Mouse (Mus musculus): Measurements from ENCODE around the gene Cnppd1. TPM values are rescaled to one million over a fixed set of nuclear protein-coding genes. Genes with fewer than 3 reads are reported as not detected.

The Cnppd1 gene
- 31.5 and 32.4 TPM in 2 replicates for polyA plus RNA-seq (2014; fragmentation: Nextera tagmentation; extraction: Ambion mirVana)

GRCm38 (mm10) chr1:75142301-75143261 is at the start of gene Cnppd1, which contains the start of gene Retreg2:
Gene Cnppd1 (minus strand): TSS chr1:75142711.
Gene Retreg2 (plus strand): TSS chr1:75142778.
- Histone ChIP-seq H3K4me3 (ENCODE audit: low read depth, low read length) (peak within 1 kb of the TSS; percentile 83), H3K27me3 (ENCODE audit: insufficient read depth, low read length) (no peaks in the 10 kb centered on the region), H3K27ac (ENCODE audit: low read depth) (peak within 1 kb of the TSS; percentile 96), H3K4me2 (peak within 1 kb of the TSS; percentile 93), H3K36me3 (ENCODE audit: insufficient read depth) (peaks cover 61% of the 10 kb centered on the region), H3K9ac (peak within 1 kb of the TSS; percentile 85), H3K9me3 (ENCODE audit: low read depth, low read length) (no peaks in the 10 kb centered on the region), H3K4me1 (ENCODE audit: insufficient read depth) (no peaks in the 10 kb centered on the region)
- ATAC-seq (ENCODE audit: insufficient read depth) (peak; percentile 86), DNase-seq (peak; percentile 98)
- TF ChIP-seq CTCF (IDR thresholded peaks at IDR 0.05; ENCODE audit: low read depth), result peak; percentile 65
- WGBS, result under 1% methylated on average over 91 of the region's 91 CpGs

- ATAC-seq (ENCODE audit: insufficient read depth) (peak; percentile 99), DNase-seq (peak; percentile 98)
- Histone ChIP-seq H3K36me3 (ENCODE audit: insufficient read depth) (peaks cover 27% of the 10 kb centered on the region), H3K4me1 (ENCODE audit: insufficient read depth) (peaks cover 16% of the 10 kb centered on the region), H3K27me3 (ENCODE audit: insufficient read depth, low read length) (no peaks in the 10 kb centered on the region), H3K4me3 (ENCODE audit: low read depth, low read length) (peak within 1 kb of the TSS; percentile 67), H3K4me2 (peak within 1 kb of the TSS; percentile 92), H3K9me3 (ENCODE audit: low read depth, low read length) (no peaks in the 10 kb centered on the region), H3K9ac (peak within 1 kb of the TSS; percentile 85), H3K27ac (ENCODE audit: low read depth) (peak within 1 kb of the TSS; percentile 96)
- under 1% methylated on average over 55 of the region's 56 CpGs for WGBS
- no peak for TF ChIP-seq CTCF (IDR thresholded peaks at IDR 0.05; ENCODE audit: low read depth)
Measured at GRCm38 (mm10) chr1:75191622-75192402, 49.3 kb upstream of the Cnppd1 start, which contains the start of the genes Ankzf1 and Atg9a. Gene Ankzf1 (plus strand): TSS chr1:75192151. Gene Atg9a (minus strand): TSS chr1:75192196.

GRCm38 (mm10) chr1:75191258-75191621 is 48.7 kb upstream of the Cnppd1 start:
- no peak for TF ChIP-seq CTCF (IDR thresholded peaks at IDR 0.05; ENCODE audit: low read depth)
- WGBS, result 39% methylated on average over 5 of the region's 5 CpGs
- ATAC-seq (ENCODE audit: insufficient read depth), result no peak; the same call in 1 of the 2 replicates

GRCm38 (mm10) chr1:75190577-75190976 is 48.1 kb upstream of the Cnppd1 start:
- Histone ChIP-seq H3K27ac (ENCODE audit: low read depth) (no peak overlapping the region), H3K4me3 (ENCODE audit: low read depth, low read length) (peak overlapping the region; percentile 67; the same call in 1 of the 2 replicates), H3K4me2 (peak overlapping the region; percentile 88), H3K9ac (peak overlapping the region; percentile 79), H3K36me3 (ENCODE audit: insufficient read depth) (peaks cover 27% of the 10 kb centered on the region), H3K27me3 (ENCODE audit: insufficient read depth, low read length) (no peaks in the 10 kb centered on the region), H3K4me1 (ENCODE audit: insufficient read depth) (peaks cover 16% of the 10 kb centered on the region), H3K9me3 (ENCODE audit: low read depth, low read length) (no peaks in the 10 kb centered on the region)
- DNase-seq (no peak), ATAC-seq (ENCODE audit: insufficient read depth) (no peak)
- 49% methylated on average over 2 of the region's 2 CpGs for WGBS
- no peak for TF ChIP-seq CTCF (IDR thresholded peaks at IDR 0.05; ENCODE audit: low read depth)

More at GRCm38 (mm10) chr1:75191258-75191621, 48.7 kb upstream of the Cnppd1 start:
- Histone ChIP-seq H3K4me3 (ENCODE audit: low read depth, low read length) (peak overlapping the region; percentile 67), H3K27me3 (ENCODE audit: insufficient read depth, low read length) (no peaks in the 10 kb centered on the region), H3K9ac (peak overlapping the region; percentile 79), H3K4me1 (ENCODE audit: insufficient read depth) (peaks cover 16% of the 10 kb centered on the region), H3K36me3 (ENCODE audit: insufficient read depth) (peaks cover 27% of the 10 kb centered on the region), H3K9me3 (ENCODE audit: low read depth, low read length) (no peaks in the 10 kb centered on the region), H3K27ac (ENCODE audit: low read depth) (peak overlapping the region; percentile 70; the same call in 1 of the 2 replicates), H3K4me2 (peak overlapping the region; percentile 88)
- DNase-seq, result no peak

GRCm38 (mm10) chr1:75187914-75188483 is 45.5 kb upstream of the Cnppd1 start:
- H3K9me3 ChIP-seq (ENCODE audit: low read depth, low read length), result no peaks in the 10 kb centered on the region
- no peaks in the 10 kb centered on the region for H3K27me3 ChIP-seq (ENCODE audit: insufficient read depth, low read length)
- no peak overlapping the region for H3K4me2 ChIP-seq
- no peak for TF ChIP-seq CTCF (IDR thresholded peaks at IDR 0.05; ENCODE audit: low read depth)
- H3K4me1 ChIP-seq (ENCODE audit: insufficient read depth), result peaks cover 11% of the 10 kb centered on the region
- 88% methylated on average over 2 of the region's 2 CpGs for WGBS
- H3K9ac ChIP-seq, result no peak overlapping the region
- no peak overlapping the region for H3K4me3 ChIP-seq (ENCODE audit: low read depth, low read length)
- H3K36me3 ChIP-seq (ENCODE audit: insufficient read depth), result peaks cover 39% of the 10 kb centered on the region
- DNase-seq (no peak), ATAC-seq (ENCODE audit: insufficient read depth) (no peak)
- H3K27ac ChIP-seq (ENCODE audit: low read depth), result no peak overlapping the region

- Histone ChIP-seq H3K36me3 (ENCODE audit: insufficient read depth) (peaks cover 47% of the 10 kb centered on the region), H3K27ac (ENCODE audit: low read depth) (no peak overlapping the region), H3K4me2 (no peak overlapping the region), H3K27me3 (ENCODE audit: insufficient read depth, low read length) (no peaks in the 10 kb centered on the region), H3K9ac (no peak overlapping the region), H3K4me3 (ENCODE audit: low read depth, low read length) (no peak overlapping the region), H3K9me3 (ENCODE audit: low read depth, low read length) (no peaks in the 10 kb centered on the region), H3K4me1 (ENCODE audit: insufficient read depth) (peaks cover 9% of the 10 kb centered on the region; the same call in 1 of the 2 replicates)
- DNase-seq (peak; percentile 55), ATAC-seq (ENCODE audit: insufficient read depth) (no peak)
- no peak for TF ChIP-seq CTCF (IDR thresholded peaks at IDR 0.05; ENCODE audit: low read depth)
Measured at GRCm38 (mm10) chr1:75187126-75187525, 44.6 kb upstream of the Cnppd1 start.
